Mouse (Mus musculus): ENCODE measurements around the gene Poldip2. TPM values are rescaled to one million over a fixed set of nuclear protein-coding genes. Genes with fewer than 3 reads are reported as not detected.
A peak's percentile ranks its signal among the peaks of the same experiment; 100 is the strongest.

Poldip2 gene
- polyA plus RNA-seq, 1 experiment from 2014 or later = 96.6 TPM

GRCm38 (mm10) chr11:78499543-78499942 is 12.4 kb upstream of the Poldip2 start:
- peaks cover 23% of the 10 kb centered on the region for H3K4me1 ChIP-seq (ENCODE audit: insufficient read depth)
- 34% methylated on average over 16 of the region's 16 CpGs for WGBS (ENCODE audit: insufficient replicate concordance)

DNA sequence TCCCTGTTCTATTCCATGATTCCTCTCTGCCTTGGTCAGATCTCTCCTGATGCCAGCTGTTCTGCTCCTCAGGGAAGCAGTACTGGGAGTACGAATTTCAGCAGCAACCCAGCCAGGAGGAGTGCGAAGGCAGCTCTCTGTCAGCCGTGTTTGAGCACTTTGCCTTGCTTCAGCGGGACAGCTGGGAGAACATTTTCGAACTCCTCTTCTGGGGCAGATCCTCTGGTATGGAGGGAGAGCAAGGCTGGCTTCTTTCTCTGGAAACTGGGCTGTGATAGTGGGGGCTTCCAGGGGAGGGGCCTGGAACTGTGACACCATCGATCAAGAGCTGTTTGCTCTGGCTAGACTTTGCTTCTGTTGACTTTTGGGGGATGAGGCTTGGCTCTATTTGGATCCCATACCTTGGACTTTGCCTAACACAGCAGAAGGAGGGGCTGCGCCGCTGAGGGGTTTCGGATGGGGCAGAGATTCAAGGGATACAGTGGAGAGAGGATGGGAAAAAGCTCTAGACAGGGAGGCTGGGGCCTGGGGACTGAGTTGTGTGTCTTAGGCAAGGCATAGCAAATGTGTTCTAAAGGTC is 11.3 kb upstream of the Poldip2 start:
- Histone ChIP-seq H3K4me2 (ENCODE audit: low read depth, low read length) (peak overlapping the region; percentile 78), H3K9ac (replicated peaks) (peak overlapping the region; percentile 59), H3K27ac (ENCODE audit: low read depth) (peak overlapping the region; percentile 86), H3K9me3 (ENCODE audit: low read length) (no peaks in the 10 kb centered on the region), H3K4me3 (ENCODE audit: low read depth, low read length) (peak overlapping the region; percentile 53), H3K27me3 (ENCODE audit: insufficient read depth, low read length) (peaks cover 21% of the 10 kb centered on the region), H3K36me3 (replicated peaks; ENCODE audit: insufficient read depth, low read length) (no peaks in the 10 kb centered on the region), H3K4me1 (ENCODE audit: insufficient read depth) (peaks cover 23% of the 10 kb centered on the region)
- WGBS (ENCODE audit: insufficient replicate concordance) = 56% methylated on average over 9 of the region's 9 CpGs
- ATAC-seq = peak; percentile 83
- DNase-seq = peak; percentile 59
- TF ChIP-seq CTCF (IDR thresholded peaks at IDR 0.05; ENCODE audit: low read depth) (no peak), EP300 (IDR thresholded peaks at IDR 0.05; ENCODE audit: low read depth) (peak; percentile 53; the same call in 1 of the 2 replicates)

More at GRCm38 (mm10) chr11:78499543-78499942, 12.4 kb upstream of the Poldip2 start:
- Histone ChIP-seq H3K4me3 (ENCODE audit: low read depth, low read length) (peak overlapping the region; percentile 53), H3K4me2 (ENCODE audit: low read depth, low read length) (peak overlapping the region; percentile 78), H3K36me3 (replicated peaks; ENCODE audit: insufficient read depth, low read length) (no peaks in the 10 kb centered on the region), H3K9ac (replicated peaks) (peak overlapping the region; percentile 59), H3K9me3 (ENCODE audit: low read length) (no peaks in the 10 kb centered on the region), H3K27ac (ENCODE audit: low read depth) (peak overlapping the region; percentile 86), H3K27me3 (ENCODE audit: insufficient read depth, low read length) (peaks cover 26% of the 10 kb centered on the region)
- DNase-seq (no peak), ATAC-seq (no peak)
- TF ChIP-seq EP300 (IDR thresholded peaks at IDR 0.05; ENCODE audit: low read depth) (no peak), CTCF (IDR thresholded peaks at IDR 0.05; ENCODE audit: low read depth) (no peak)

GRCm38 (mm10) chr11:78501529-78501928 is 10.5 kb upstream of the Poldip2 start:
- Histone ChIP-seq H3K4me2 (ENCODE audit: low read depth, low read length) (peak overlapping the region; percentile 65), H3K9me3 (ENCODE audit: low read length) (no peaks in the 10 kb centered on the region), H3K27ac (ENCODE audit: low read depth) (peak overlapping the region; percentile 61), H3K9ac (replicated peaks) (0 out of 2 replicates have a peak overlapping the region, but pooled peaks have one; percentile 44), H3K36me3 (replicated peaks; ENCODE audit: insufficient read depth, low read length) (no peaks in the 10 kb centered on the region; the same call in 1 of the 2 replicates), H3K4me1 (ENCODE audit: insufficient read depth) (peaks cover 23% of the 10 kb centered on the region), H3K27me3 (ENCODE audit: insufficient read depth, low read length) (peaks cover 13% of the 10 kb centered on the region), H3K4me3 (ENCODE audit: low read depth, low read length) (peak overlapping the region; percentile 53)
- TF ChIP-seq CTCF (IDR thresholded peaks at IDR 0.05; ENCODE audit: low read depth) = no peak
- no peak for TF ChIP-seq EP300 (IDR thresholded peaks at IDR 0.05; ENCODE audit: low read depth)
- ATAC-seq (no peak), DNase-seq (no peak)
- WGBS (ENCODE audit: insufficient replicate concordance) = 67% methylated on average over 20 of the region's 20 CpGs

GRCm38 (mm10) chr11:78502909-78503650 is 8.9 kb upstream of the Poldip2 start, which contains the start of gene Sebox:
Sebox (plus strand) TSS chr11:78503447.
- H3K9me3 ChIP-seq (ENCODE audit: low read length) = no peaks in the 10 kb centered on the region
- TF ChIP-seq EP300 (IDR thresholded peaks at IDR 0.05; ENCODE audit: low read depth) (no peak), CTCF (IDR thresholded peaks at IDR 0.05; ENCODE audit: low read depth) (no peak)
- no peak within 1 kb of the TSS for H3K4me3 ChIP-seq (ENCODE audit: low read depth, low read length)
- H3K27me3 ChIP-seq (ENCODE audit: insufficient read depth, low read length) = no peaks in the 10 kb centered on the region
- H3K27ac ChIP-seq (ENCODE audit: low read depth) = no peak within 1 kb of the TSS
- ATAC-seq (no peak), DNase-seq (no peak)
- H3K4me2 ChIP-seq (ENCODE audit: low read depth, low read length) = no peak within 1 kb of the TSS
- 65% methylated on average over 7 of the region's 7 CpGs for WGBS (ENCODE audit: insufficient replicate concordance)
- H3K9ac ChIP-seq (replicated peaks) = no peak within 1 kb of the TSS
- peaks cover 9% of the 10 kb centered on the region for H3K4me1 ChIP-seq (ENCODE audit: insufficient read depth)
- peaks cover 11% of the 10 kb centered on the region for H3K36me3 ChIP-seq (replicated peaks; ENCODE audit: insufficient read depth, low read length)

- H3K4me1 ChIP-seq (ENCODE audit: insufficient read depth) = peaks cover 6% of the 10 kb centered on the region; the same call in 1 of the 2 replicates
- peaks cover 26% of the 10 kb centered on the region for H3K36me3 ChIP-seq (replicated peaks; ENCODE audit: insufficient read depth, low read length)
- TF ChIP-seq CTCF (IDR thresholded peaks at IDR 0.05; ENCODE audit: low read depth) (no peak), EP300 (IDR thresholded peaks at IDR 0.05; ENCODE audit: low read depth) (no peak)
Measured at GRCm38 (mm10) chr11:78505430-78505829, 6.6 kb upstream of the Poldip2 start.

GRCm38 (mm10) chr11:78509148-78509547 is 2.8 kb upstream of the Poldip2 start:
- WGBS (ENCODE audit: insufficient replicate concordance) = 70% methylated on average over 5 of the region's 5 CpGs
- Histone ChIP-seq H3K4me2 (ENCODE audit: low read depth, low read length) (no peak overlapping the region), H3K36me3 (replicated peaks; ENCODE audit: insufficient read depth, low read length) (peaks cover 29% of the 10 kb centered on the region), H3K9me3 (ENCODE audit: low read length) (no peaks in the 10 kb centered on the region), H3K9ac (replicated peaks) (no peak overlapping the region), H3K4me1 (ENCODE audit: insufficient read depth) (peaks cover 27% of the 10 kb centered on the region), H3K27ac (ENCODE audit: low read depth) (no peak overlapping the region), H3K27me3 (ENCODE audit: insufficient read depth, low read length) (no peaks in the 10 kb centered on the region), H3K4me3 (ENCODE audit: low read depth, low read length) (no peak overlapping the region)
- no peak for ATAC-seq
- no peak for DNase-seq
- TF ChIP-seq EP300 (IDR thresholded peaks at IDR 0.05; ENCODE audit: low read depth) = no peak
- peak; percentile 64 for TF ChIP-seq CTCF (IDR thresholded peaks at IDR 0.05; ENCODE audit: low read depth)

More at GRCm38 (mm10) chr11:78505430-78505829, 6.6 kb upstream of the Poldip2 start:
- DNase-seq (no peak), ATAC-seq (no peak)
- Histone ChIP-seq H3K27ac (ENCODE audit: low read depth) (no peak overlapping the region), H3K27me3 (ENCODE audit: insufficient read depth, low read length) (no peaks in the 10 kb centered on the region), H3K9ac (replicated peaks) (no peak overlapping the region), H3K4me3 (ENCODE audit: low read depth, low read length) (no peak overlapping the region), H3K4me2 (ENCODE audit: low read depth, low read length) (no peak overlapping the region), H3K9me3 (ENCODE audit: low read length) (no peaks in the 10 kb centered on the region)
- WGBS (ENCODE audit: insufficient replicate concordance) = 68% methylated on average over 3 of the region's 3 CpGs

All from liver, postnatal 0 days (tissue).